Mouse (Mus musculus) heart, postnatal 10 days (tissue): ENCODE results near the gene Gtf2ird1. TPM values are rescaled to one million over a fixed set of nuclear protein-coding genes. Genes with fewer than 3 reads are reported as not detected.

Experiments
- DNase-seq, 2 experiments: peaks; one replicate each; pipeline ENCODE4 v3.0.0; 2021
- intact Hi-C: fragments of 180-260 bp; cut with DNase I; formaldehyde crosslinking; loops from one replicate; pipeline ENCODE4 v1.15.1; 2025
- microRNA-seq, 2 experiments: library from miRNA; unstranded; fragments of <30 nt; microRNA quantifications; one replicate each; pipeline ENCODE4 v1.2.0; 2022
- total RNA-seq, 2 experiments: library from RNA; stranded (reverse); gene quantifications; 2 replicates each; pipeline ENCODE4 v1.2.3; 2021

Gene Gtf2ird1
- total RNA-seq, 2 experiments from 2014 or later: 43.3 to 45.5 TPM

GRCm38 (mm10) chr5:134321699-134322098 lies 134.8 kb downstream of the Gtf2ird1 start:
- intact Hi-C loops: no loop called here
- no peak for DNase-seq

DNA sequence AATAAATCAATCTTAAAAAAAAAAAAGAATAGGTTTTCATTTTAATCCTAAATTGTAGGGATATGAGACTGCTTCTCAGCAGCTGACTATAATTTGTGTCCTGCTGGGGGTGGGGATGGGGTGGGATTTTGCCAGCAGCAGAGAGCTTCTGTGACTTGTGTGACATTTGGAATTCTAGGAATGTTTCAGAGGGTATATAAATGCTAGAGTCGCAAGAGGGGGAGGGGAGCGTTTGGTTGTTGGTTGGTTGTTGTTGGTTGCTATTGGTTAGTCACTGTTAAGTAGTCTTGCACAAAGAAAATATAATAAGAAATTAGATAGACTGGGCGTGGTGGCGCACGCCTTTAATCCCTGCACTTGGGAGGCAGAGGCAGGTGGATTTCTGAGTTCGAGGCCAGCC lies 137.6 kb downstream of the Gtf2ird1 start:
- intact Hi-C loops: no loop called here
- DNase-seq: no peak

- DNase-seq: peak in 1 of 2 experiments; percentile 35
- intact Hi-C loops: loop anchor here (2.0 kb wide), 1 partner anchor 24 kb away; no protein-coding TSS in a partner anchor
Observed at GRCm38 (mm10) chr5:134316721-134317120, 139.8 kb downstream of the Gtf2ird1 start.

GRCm38 (mm10) chr5:134315623-134316350 lies 140.7 kb downstream of the Gtf2ird1 start:
- peak; percentile 77 to 81 for DNase-seq
- intact Hi-C loops: loop anchor here (2.0 kb wide), 1 partner anchor 25 kb away; no protein-coding TSS in a partner anchor

GRCm38 (mm10) chr5:134314688-134315622 lies 141.6 kb downstream of the Gtf2ird1 start, which contains the start of gene Gtf2i:
Gene Gtf2i, minus strand, starts transcription at chr5:134314760.
- peak; percentile 96 to 97 for DNase-seq
- intact Hi-C loops: no loop called here

- intact Hi-C loops: no loop called here
- no peak for DNase-seq
Observed at GRCm38 (mm10) chr5:134314068-134314674, 142.3 kb downstream of the Gtf2ird1 start.

DNA sequence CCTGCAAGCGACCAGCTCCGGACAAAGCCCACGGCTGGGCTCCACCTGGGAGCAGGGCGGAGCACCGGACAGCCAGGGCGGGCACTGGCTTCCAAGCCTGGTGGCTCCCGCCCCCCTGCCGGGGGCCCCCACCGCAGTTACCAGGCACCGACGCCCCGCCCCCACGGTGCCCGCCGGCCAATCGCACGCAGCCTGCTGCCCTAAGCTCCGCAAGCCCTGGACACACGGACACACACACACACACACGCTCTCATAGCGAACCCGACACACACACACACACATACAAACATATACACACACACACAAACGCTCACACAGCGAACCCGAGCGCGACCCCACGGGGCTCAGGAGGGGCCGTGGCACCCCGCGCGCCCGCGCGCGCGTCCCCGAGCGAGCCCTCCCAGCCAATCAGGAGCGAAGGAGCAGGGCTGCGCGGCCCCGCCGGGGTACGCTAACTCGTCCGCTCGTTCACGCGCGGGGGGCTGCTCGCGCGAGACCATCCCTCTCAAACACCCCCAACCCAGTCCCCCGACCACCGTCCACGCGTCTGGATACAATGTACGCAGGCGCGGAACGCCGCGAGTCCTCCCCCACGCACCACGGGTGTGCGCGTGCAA lies 143.0 kb downstream of the Gtf2ird1 start:
- peak; percentile 97 for DNase-seq
- intact Hi-C loops: no loop called here

GRCm38 (mm10) chr5:134312691-134313450 lies 143.6 kb downstream of the Gtf2ird1 start:
- DNase-seq: peak; percentile 28 to 46
- intact Hi-C loops: no loop called here

DNA sequence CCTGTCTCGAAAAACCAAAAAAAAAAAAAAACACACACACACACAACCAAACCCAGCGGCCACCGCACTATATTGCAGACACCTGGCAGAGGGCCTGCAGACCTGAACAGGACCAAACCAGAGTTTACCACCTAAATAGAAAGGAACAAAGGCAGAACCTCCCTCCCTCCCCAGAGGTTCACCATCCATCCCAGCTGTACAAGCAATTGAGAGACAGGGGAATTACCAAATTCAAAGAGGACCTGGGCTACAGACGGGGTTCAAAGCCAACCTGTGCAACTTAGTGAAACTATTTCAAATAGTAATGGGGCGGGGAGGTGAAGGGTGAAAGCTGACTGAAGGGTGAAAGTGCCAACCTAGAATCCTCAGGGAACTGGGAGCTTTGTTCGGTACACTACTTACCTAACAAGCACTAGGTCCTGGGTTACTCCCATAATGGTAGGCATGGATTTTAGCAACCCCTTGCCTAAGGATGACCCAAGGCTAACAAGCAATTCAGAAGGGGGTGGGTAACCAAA lies 144.6 kb downstream of the Gtf2ird1 start:
- intact Hi-C loops: no loop called here
- DNase-seq: no peak

- no peak for DNase-seq
- intact Hi-C loops: no loop called here
Observed at GRCm38 (mm10) chr5:134310201-134310600, 146.3 kb downstream of the Gtf2ird1 start.

DNA sequence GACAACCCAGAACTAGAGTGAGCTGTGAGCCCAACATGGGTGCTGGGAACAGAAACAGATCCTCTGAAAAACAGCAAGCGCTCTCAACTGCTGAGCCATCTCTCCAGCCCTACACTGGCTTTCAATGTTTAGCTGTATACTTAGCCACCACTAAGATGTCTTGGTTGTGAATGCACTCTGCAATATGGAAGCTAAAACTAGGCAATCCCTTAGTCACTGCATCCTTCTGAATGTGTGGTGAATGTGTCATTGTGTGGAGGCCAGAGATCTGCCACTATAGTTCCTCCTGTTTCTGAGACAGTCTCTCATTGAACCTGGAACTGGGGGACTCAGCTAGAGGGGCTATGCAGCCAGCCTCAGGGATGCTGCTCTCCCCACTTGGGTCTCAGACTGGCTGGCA lies 147.2 kb downstream of the Gtf2ird1 start:
- intact Hi-C loops: no loop called here
- DNase-seq: no peak

Small RNA genes within 50 kb of the gene (microRNA-seq; reads per million reads assigned to microRNA genes)
- 0 reads per million in 2 experiments for gene Gm26340
- gene Mir3965: 0 reads per million in 2 experiments

Other genes with a start within 250 kb of the Gtf2ird1 start
- gene Ncf1, start 227.1 kb downstream of the Gtf2ird1 start, total RNA-seq: 1 to 10 TPM; 2.9 to 4.6 TPM
- 100 to 1,000 TPM; 195 to 218 TPM for gene Gtf2i, start 142.0 kb downstream of the Gtf2ird1 start, total RNA-seq
- gene Clip2, start 95.7 kb upstream of the Gtf2ird1 start, total RNA-seq: 10 to 100 TPM; 14.6 to 16.0 TPM
- not detected for gene Syna, start 103.5 kb upstream of the Gtf2ird1 start, total RNA-seq
- gene Rfc2, start 124.7 kb upstream of the Gtf2ird1 start, total RNA-seq: 10 to 100 TPM; 37.6 to 39.8 TPM
- gene Lat2, start 158.3 kb upstream of the Gtf2ird1 start, total RNA-seq: 1 to 10 TPM; 2.8 to 4.5 TPM
- 100 to 1,000 TPM; 213 to 216 TPM for gene Eif4h, start 182.8 kb upstream of the Gtf2ird1 start, total RNA-seq
- 10 to 100 TPM; 10.0 to 11.4 TPM for gene Limk1, start 231.9 kb upstream of the Gtf2ird1 start, total RNA-seq